9 mouse cellular contexts compared by ENCODE assay signal in the genomic region with DNA sequence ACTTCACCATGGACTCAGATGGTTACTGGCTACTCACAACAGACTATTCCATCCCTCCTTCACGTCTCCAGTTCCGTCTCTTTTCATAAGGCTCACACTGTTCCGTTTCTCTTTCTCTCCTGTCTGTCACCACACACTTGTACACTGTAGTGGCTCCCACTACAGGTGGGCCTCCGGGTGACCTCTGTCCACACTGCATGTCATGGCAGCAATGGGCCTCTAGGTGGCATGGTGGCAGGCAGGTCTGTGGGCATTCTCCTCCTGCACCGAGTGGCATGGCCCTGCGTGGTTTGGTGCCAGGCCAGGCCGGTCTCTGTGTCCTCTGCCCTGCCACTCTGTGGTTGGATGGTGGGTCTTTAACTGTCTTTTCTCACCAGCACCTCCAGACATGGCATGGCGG. TPM values are rescaled to one million over a fixed set of nuclear protein-coding genes. Genes with fewer than 3 reads are reported as not detected.
DNase-seq lines count a peak whose midpoint lies in the region; ATAC-seq and TF ChIP-seq lines count a peak whose summit lies in the region.
"Had no signal": no experiment of that assay in that cellular context is flagged by ENCODE, and none has a peak within 500 bp of the region (broad histone marks: within the 10 kb centered on the region; RNA-seq: fewer than 3 reads in every experiment).

No protein-coding gene starts in this region.

- H3K79me2 ChIP-seq in MEL (ENCODE audit: control insufficient read depth, insufficient read depth, low read length, poor library complexity) = no peaks in the 10 kb centered on the region

- no peak overlapping the region for H3K27ac ChIP-seq in MEL (ENCODE audit: control insufficient read depth, low read depth, low read length)
- H3K27ac ChIP-seq in heart, postnatal 0 days (ENCODE audit: low read depth) = no peak overlapping the region
- H3K27ac ChIP-seq: midbrain, embryonic 12.5 days had no signal

- no peak for TF ChIP-seq POLR2A in MEL (IDR thresholded peaks at IDR 0.05; ENCODE audit: control insufficient read depth in 1 of 2, insufficient read depth in 1 of 2, low read depth in 1 of 2, low read length in 2 of 2, poor library complexity in 1 of 2)
- TF ChIP-seq POLR2A in brain, embryonic 14.5 days (IDR thresholded peaks at IDR 0.05; ENCODE audit: borderline replicate concordance, extremely low read depth, insufficient read depth, insufficient read length, poor library complexity, severe bottlenecking) = no peak

- DNase-seq in layer of hippocampus, postnatal 10 days (ENCODE audit: low spot score in 2 of 2) = peak; percentile 31 to 46
- no peak for DNase-seq in layer of hippocampus, adult 9-10 months (ENCODE audit: low spot score)
- peak; percentile 47 for DNase-seq in MEL (ENCODE audit: low read depth, low spot score)
- DNase-seq in brain, embryonic 14.5 days (ENCODE audit: low read depth) = no peak
- no peak for DNase-seq in heart, postnatal 0 days (ENCODE audit: low spot score)
- peak; percentile 80 for DNase-seq in lung, postnatal 10 days
- peak; percentile 74 for DNase-seq in splenic B cell, adult 2 months (ENCODE audit: low read depth, low spot score)
- DNase-seq in right cerebral cortex, adult 18-20 months = no peak

- no peak for TF ChIP-seq EP300 in MEL (IDR thresholded peaks at IDR 0.05; ENCODE audit: low read depth in 1 of 2, low read length in 2 of 2)
- TF ChIP-seq EP300 in heart, postnatal 0 days (IDR thresholded peaks at IDR 0.05; ENCODE audit: low read depth) = no peak

- no peaks in the 10 kb centered on the region for H3K4me1 ChIP-seq in MEL (ENCODE audit: control insufficient read depth in 1 of 2, insufficient read depth in 2 of 2, low read length in 2 of 2)
- H3K4me1 ChIP-seq in heart, postnatal 0 days (ENCODE audit: control insufficient read depth, insufficient read depth) = no peaks in the 10 kb centered on the region

- peaks cover 0 to 4% of the 10 kb centered on the region in 2 experiments; a peak in 2 of 4 replicates for H3K36me3 ChIP-seq in MEL (ENCODE audit: control insufficient read depth in 1 of 2, insufficient read depth in 2 of 2, low read length in 2 of 2)
- H3K36me3 ChIP-seq in heart, postnatal 0 days (replicated peaks; ENCODE audit: control insufficient read depth, insufficient read depth, low read length) = peaks cover 10% of the 10 kb centered on the region; the same call in 1 of the 2 replicates
- H3K36me3 ChIP-seq in splenic B cell, adult 2 months (ENCODE audit: control insufficient read depth, insufficient read depth, low read length, poor library complexity, severe bottlenecking) = no peaks in the 10 kb centered on the region
- H3K36me3 ChIP-seq: midbrain, embryonic 12.5 days had no signal

- no peaks in the 10 kb centered on the region for H3K27me3 ChIP-seq in MEL (ENCODE audit: control insufficient read depth in 1 of 2, insufficient read depth in 2 of 2, low read length in 2 of 2)
- H3K27me3 ChIP-seq in heart, postnatal 0 days (ENCODE audit: control insufficient read depth, insufficient read depth, low read length) = no peaks in the 10 kb centered on the region
- H3K27me3 ChIP-seq in splenic B cell, adult 2 months (ENCODE audit: control insufficient read depth, insufficient read depth, low read length, poor library complexity, severe bottlenecking) = no peaks in the 10 kb centered on the region
- H3K27me3 ChIP-seq: midbrain, embryonic 12.5 days had no signal

- peak; percentile 48 for TF ChIP-seq RAD21 in MEL (IDR thresholded peaks at IDR 0.05; ENCODE audit: low read depth, low read length)

- no peaks in the 10 kb centered on the region for H3K9me3 ChIP-seq in MEL (replicated peaks; ENCODE audit: insufficient read depth, low read length)
- no peaks in the 10 kb centered on the region for H3K9me3 ChIP-seq in heart, postnatal 0 days (replicated peaks; ENCODE audit: control insufficient read depth, low read length)
- H3K9me3 ChIP-seq: midbrain, embryonic 12.5 days had no signal

- no peak overlapping the region for H3K9ac ChIP-seq in MEL (ENCODE audit: control insufficient read depth, low read depth, low read length, poor library complexity, severe bottlenecking)
- H3K9ac ChIP-seq in heart, postnatal 0 days (replicated peaks; ENCODE audit: low read depth, low read length) = no peak overlapping the region
- H3K9ac ChIP-seq: midbrain, embryonic 12.5 days had no signal

- no peak overlapping the region for H3K4me3 ChIP-seq in MEL (ENCODE audit: control insufficient read depth in 1 of 2, insufficient read depth in 1 of 2, low read depth in 2 of 2, low read length in 2 of 2)
- no peak overlapping the region for H3K4me3 ChIP-seq in heart, postnatal 0 days (ENCODE audit: low read depth, low read length)
- H3K4me3 ChIP-seq: midbrain, embryonic 12.5 days had no signal

- 62% methylated on average over 8 of the region's 8 CpGs for WGBS in heart, postnatal 0 days

- TF ChIP-seq CTCF in MEL (IDR thresholded peaks at IDR 0.05 in 2 of 3, conservative IDR thresholded peaks at IDR 0.05 in 1 of 3; ENCODE audit: control insufficient read depth in 1 of 3, insufficient read depth in 1 of 3, low read depth in 2 of 3, low read length in 3 of 3, poor library complexity in 1 of 3, severe bottlenecking in 1 of 3) = peak; percentile 78 to 85 (median 84)
- TF ChIP-seq CTCF in brain, embryonic 14.5 days (IDR thresholded peaks at IDR 0.05; ENCODE audit: borderline replicate concordance, extremely low read depth, insufficient read depth, insufficient read length) = peak; percentile 56
- TF ChIP-seq CTCF in heart, postnatal 0 days (IDR thresholded peaks at IDR 0.05; ENCODE audit: low read depth) = peak; percentile 78

- no peak overlapping the region for H3K4me2 ChIP-seq in heart, postnatal 0 days (ENCODE audit: low read depth, low read length)
- H3K4me2 ChIP-seq: midbrain, embryonic 12.5 days had no signal

- ATAC-seq in heart, postnatal 0 days (ENCODE audit: insufficient read depth, low read depth) = peak; percentile 67

TF ChIP-seq in MEL, 35 proteins besides CTCF, POLR2A, EP300 and RAD21:
- TF ChIP-seq UBTF (IDR thresholded peaks at IDR 0.05; ENCODE audit: borderline replicate concordance, insufficient read depth, low read depth, low read length) = no peak
- TF ChIP-seq TCF12 (IDR thresholded peaks at IDR 0.05; ENCODE audit: low read depth, low read length) = no peak
- no peak for TF ChIP-seq GABPA (IDR thresholded peaks at IDR 0.05; ENCODE audit: low read depth, low read length)
- 0 out of 2 replicates have a peak, but pooled peaks have one; percentile 22 for TF ChIP-seq ZC3H11A (IDR thresholded peaks at IDR 0.05; ENCODE audit: low read depth, low read length)
- TF ChIP-seq SMC3 (IDR thresholded peaks at IDR 0.05; ENCODE audit: low read depth, low read length) = peak; percentile 72
- no peak for TF ChIP-seq NRF1 (IDR thresholded peaks at IDR 0.05; ENCODE audit: insufficient read depth, low read depth, low read length, poor library complexity, severe bottlenecking)
- TF ChIP-seq MYC (IDR thresholded peaks at IDR 0.05; ENCODE audit: low read depth, low read length) = no peak

RNA-seq across cellular contexts. Expression of a gene that starts 30.1 kb away (rescaled TPM):
- total RNA-seq in layer of hippocampus, postnatal 10 days (2021) = 10 to 100 TPM; 17.3 to 19.7 TPM
- 31.9 and 41.6 TPM in 2 replicates for total RNA-seq in MEL (2012; rRNA removed)
- 10 to 100 TPM in 1 of 2 experiments, not detected in 1; 38.2 TPM for polyA plus RNA-seq in MEL (2012; ENCODE audit: insufficient read depth in 1 of 2, insufficient read length in 2 of 2, low read depth in 1 of 2, low replicate concordance in 2 of 2, missing spikeins in 1 of 2)
- 19.8 and 21.6 TPM in 2 replicates for polyA plus RNA-seq in brain, embryonic 14.5 days (2012; rRNA removed)
- 3.7 and 7.7 TPM in 2 replicates for total RNA-seq in heart, postnatal 0 days (2014; rRNA removed; ENCODE audit: low replicate concordance)
- polyA plus RNA-seq in heart, postnatal 0 days (2015; fragmentation: Nextera tagmentation; extraction: Ambion mirVana) = 7.7 and 7.9 TPM in 2 replicates

Comparison
In these comparisons a context has a peak if more than half of its experiments do, and no peak if none do; other contexts are left out.
1. DNase-seq: peak in layer of hippocampus, postnatal 10 days (2 of 2), MEL (single experiment), lung, postnatal 10 days (single experiment) and splenic B cell, adult 2 months (single experiment); none in layer of hippocampus, adult 9-10 months (single experiment), brain, embryonic 14.5 days (single experiment), heart, postnatal 0 days (single experiment) and right cerebral cortex, adult 18-20 months (single experiment).
2. Peak in every context shown above with its lines, with median percentiles within 50 percentile points of each other: CTCF ChIP-seq.